Mouse (Mus musculus): ENCODE data around the gene Glis3. TPM values are rescaled to one million over a fixed set of nuclear protein-coding genes. Genes with fewer than 3 reads are reported as not detected.

Gene Glis3
- total RNA-seq, 4 experiments from 2014 or later: 25.6 to 29.4 (median 26.0) TPM

- no peak for DNase-seq (ENCODE audit: low spot score in 2 of 2)
Measured at GRCm38 (mm10) chr19:28592981-28593380, 86.9 kb downstream of the Glis3 start.

DNA sequence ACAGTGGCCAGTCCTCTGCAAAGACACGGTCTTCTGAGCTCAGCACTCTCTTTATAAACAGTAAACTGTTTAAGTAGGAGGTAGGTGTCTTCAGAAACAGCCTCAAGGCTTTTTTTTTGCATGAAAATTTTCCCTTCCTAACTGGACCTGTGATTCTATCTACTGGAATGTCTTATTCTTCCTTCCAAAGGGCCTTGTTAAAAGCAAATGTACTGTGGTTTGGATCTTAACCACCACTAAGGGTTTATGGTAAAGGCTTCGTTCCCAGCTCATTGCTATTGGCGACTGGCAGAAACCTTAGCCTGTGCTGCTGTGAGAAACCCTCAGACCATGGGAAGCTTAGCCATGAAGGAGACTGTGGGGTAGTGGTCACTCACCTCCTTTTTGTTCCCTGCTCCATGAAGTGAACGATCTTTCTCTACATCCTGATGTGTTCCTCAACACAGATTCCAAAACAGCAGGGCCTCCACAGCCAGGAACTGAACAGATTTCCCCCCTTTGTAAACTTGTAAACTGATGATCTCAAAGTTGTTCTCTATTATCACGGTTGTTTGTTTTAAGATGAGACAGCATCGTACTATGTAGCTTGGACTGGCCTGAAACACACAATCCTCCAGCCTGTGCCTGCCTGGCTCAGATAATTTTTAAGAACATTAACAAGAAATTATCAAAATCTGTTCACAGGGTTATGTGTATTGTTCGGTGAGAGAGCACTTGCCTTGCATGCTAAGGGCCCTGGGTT, 88.0 kb downstream of the Glis3 start:
- DNase-seq (ENCODE audit: low spot score in 2 of 2): no peak

- DNase-seq (ENCODE audit: low spot score in 2 of 2): peak; percentile 18 to 26
Measured at GRCm38 (mm10) chr19:28580499-28580898, 99.4 kb downstream of the Glis3 start.

DNA sequence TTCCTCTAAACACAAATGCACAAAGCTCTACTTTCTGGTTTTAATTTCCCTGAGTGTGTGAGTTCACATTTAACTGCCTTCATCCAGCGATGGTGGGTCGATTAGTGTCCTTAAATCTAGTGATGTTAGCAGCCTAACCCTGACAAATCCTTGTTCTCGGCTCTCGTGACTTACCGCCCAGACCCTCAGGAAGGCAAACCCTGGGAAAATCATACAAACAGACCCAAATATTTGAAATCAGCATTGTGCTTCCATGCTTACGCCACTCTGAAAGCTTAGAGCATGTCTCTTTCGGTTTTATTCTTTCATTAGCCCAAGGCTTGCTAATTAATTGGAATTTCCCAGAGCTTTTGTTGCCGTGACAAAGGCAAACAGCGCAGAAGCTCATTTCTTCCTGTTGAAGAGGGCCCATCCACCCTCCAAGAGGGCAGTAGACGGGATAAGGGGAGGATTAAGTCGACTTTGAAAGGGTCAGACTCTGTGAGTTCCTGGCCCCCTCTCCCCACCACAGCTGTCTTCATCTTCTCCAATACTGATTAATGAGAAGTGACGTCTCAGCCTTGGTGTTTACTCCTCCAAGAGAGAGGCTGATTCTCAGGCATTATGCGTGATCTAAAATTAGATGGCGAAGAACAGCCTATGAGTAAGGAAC, 100.0 kb downstream of the Glis3 start:
- DNase-seq (ENCODE audit: low spot score in 2 of 2): no peak

DNA sequence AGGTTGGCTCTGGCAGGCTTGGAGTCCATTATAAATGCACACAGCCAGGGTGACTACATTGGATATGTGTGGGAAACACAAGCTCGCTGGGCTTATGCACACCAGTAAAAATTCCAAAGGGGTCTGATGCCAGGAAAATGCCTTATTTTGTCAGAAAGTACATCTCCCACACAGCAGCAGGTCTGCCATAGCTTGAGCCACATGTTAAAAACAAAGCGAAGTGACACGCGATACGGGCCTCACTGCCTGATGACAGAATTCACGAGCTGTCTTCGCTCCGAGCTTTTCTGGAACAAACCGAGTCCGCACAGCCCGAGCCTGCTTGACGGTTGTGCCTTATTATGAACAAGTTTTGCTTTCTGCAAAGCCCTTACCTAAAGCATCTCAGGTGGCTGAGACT, 102.9 kb downstream of the Glis3 start:
- peak; percentile 44 to 48 for DNase-seq (ENCODE audit: low spot score in 2 of 2)

- DNase-seq (ENCODE audit: low spot score in 2 of 2): no peak
Measured at GRCm38 (mm10) chr19:28576619-28577018, 103.3 kb downstream of the Glis3 start.

- no peak for DNase-seq (ENCODE audit: low spot score in 2 of 2)
Measured at GRCm38 (mm10) chr19:28573641-28574040, 106.2 kb downstream of the Glis3 start.

GRCm38 (mm10) chr19:28569856-28570255, 110.0 kb downstream of the Glis3 start:
- DNase-seq (ENCODE audit: low spot score in 2 of 2): no peak

- DNase-seq (ENCODE audit: low spot score in 2 of 2): no peak
Measured at GRCm38 (mm10) chr19:28567100-28567499, 112.8 kb downstream of the Glis3 start.

- no peak for DNase-seq (ENCODE audit: low spot score in 2 of 2)
Measured at GRCm38 (mm10) chr19:28566554-28566953, 113.3 kb downstream of the Glis3 start.

DNA sequence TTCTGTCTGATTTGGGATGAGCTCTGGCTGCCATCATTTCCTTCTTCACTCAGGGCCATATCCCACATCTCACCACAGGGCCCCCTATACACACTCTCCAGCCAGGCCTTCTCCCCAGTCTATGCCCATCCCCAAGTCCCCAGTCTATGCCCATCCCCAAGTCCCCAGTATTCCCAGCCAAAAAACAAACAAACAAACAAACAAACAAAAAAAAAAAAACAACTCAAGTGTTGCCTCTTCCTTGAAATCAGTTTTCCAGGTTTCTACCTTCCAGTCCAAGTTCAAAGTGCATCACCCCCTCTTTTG, 118.2 kb downstream of the Glis3 start:
- DNase-seq (ENCODE audit: low spot score in 2 of 2): no peak

DNA sequence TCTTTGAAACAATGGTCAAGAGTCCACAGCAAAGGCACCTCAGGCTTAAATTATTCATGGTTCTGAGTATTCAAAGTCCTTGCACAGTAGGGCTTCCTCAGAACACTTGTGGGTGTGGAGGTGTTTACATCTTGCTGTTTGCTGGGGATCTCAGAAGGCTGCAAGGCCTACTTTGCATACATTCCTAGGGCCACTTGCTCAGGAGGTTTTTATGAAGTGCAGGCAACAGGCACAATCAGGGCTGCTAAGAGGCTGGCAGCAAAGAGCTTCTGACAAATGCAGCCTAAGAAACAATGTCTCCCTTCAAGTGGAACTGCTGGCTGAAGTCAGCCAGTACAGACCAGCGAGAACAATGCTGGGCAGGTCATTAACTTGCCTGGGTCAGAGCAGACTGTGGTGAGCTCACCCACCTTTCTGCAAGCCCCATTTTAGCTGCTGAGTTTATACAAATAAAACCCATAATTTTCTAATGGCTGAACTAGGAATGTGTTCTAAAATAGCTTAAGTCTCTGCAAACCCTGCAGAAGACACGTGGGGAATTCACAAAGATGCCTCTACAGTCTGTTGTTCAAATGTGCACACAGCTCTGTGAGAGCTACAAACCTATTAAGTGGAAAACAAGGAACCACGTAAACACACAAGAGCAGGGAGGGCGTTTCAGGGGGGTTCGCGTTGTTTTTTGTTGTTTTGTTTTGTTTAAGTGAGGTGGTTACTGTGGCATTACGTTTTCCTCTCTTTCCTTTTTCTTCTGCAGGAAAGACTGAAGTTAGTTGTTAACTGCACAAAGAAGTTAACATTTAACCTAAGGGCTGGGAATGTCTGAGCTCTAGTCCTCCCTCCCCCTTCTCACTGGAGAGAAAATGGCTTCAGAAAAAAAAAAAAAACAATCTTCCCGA, 118.8 kb downstream of the Glis3 start:
- DNase-seq (ENCODE audit: low spot score in 2 of 2): no peak

DNA sequence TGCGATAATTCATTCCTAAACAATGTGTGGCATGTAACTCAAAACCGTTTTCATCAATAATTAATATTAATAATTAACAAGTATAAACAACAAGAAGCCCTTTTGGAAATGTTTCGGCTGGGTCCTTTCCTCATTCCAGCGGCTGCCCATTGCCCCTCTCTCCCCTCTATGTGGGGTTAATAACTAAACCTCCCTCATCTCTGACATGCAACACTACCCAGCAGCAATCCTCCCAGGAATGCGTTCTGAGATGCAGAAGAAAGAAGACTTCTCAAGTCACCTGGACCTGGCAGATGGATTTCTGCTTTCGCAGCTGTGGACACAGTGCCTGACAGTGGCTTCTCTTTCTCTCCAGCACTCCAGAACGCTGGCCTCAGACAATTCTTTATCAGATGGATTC, 120.0 kb downstream of the Glis3 start:
- DNase-seq (ENCODE audit: low spot score in 2 of 2): no peak

- no peak for DNase-seq (ENCODE audit: low spot score in 2 of 2)
Measured at GRCm38 (mm10) chr19:28559400-28559799, 120.5 kb downstream of the Glis3 start.

DNA sequence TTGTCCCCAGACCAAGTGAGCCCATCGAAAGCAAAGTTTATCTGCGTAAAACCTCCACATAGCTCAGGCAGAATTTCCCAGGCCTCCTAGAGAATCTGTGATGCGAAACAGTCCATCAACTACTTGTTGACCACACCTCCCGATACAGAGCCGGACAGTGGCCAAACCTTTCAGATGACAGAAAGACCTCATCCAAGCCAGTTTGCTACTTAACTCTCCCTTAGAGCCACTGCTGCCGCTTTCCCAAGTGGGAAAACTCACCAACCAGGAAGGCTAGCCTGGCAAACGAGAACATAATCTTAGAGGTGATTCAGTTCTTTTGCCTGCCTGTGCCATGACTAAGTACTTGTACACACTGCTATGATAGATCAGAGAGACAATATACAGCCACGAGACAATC, 121.2 kb downstream of the Glis3 start:
- no peak for DNase-seq (ENCODE audit: low spot score in 2 of 2)

GRCm38 (mm10) chr19:28557559-28558328, 122.1 kb downstream of the Glis3 start:
- no peak for DNase-seq (ENCODE audit: low spot score in 2 of 2)

GRCm38 (mm10) chr19:28555181-28555929, 124.5 kb downstream of the Glis3 start:
- no peak for DNase-seq (ENCODE audit: low spot score in 2 of 2)

GRCm38 (mm10) chr19:28550611-28551010, 129.3 kb downstream of the Glis3 start:
- DNase-seq (ENCODE audit: low spot score in 2 of 2): no peak

- DNase-seq (ENCODE audit: low spot score in 2 of 2): no peak
Measured at GRCm38 (mm10) chr19:28546933-28547332, 132.9 kb downstream of the Glis3 start.

DNA sequence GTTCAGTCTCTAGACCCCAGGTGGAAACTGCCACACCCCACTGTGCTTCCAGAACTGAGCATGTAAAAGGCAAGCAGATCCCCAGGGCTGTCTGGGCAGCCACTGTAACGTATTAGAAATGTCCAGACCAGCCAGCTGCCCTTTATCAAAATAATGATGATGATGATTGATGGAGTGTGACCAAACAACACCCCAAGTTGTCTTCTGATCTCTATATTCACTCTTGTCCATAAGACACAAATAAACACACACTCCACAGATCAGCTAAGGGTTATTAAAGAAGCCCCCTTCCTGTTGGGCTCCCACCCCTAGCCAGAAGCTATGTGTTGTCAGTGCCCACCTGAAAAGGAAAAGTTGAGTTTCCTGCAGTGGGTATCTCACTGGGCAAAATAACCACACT, 134.4 kb downstream of the Glis3 start:
- DNase-seq (ENCODE audit: low spot score in 2 of 2): no peak

DNA sequence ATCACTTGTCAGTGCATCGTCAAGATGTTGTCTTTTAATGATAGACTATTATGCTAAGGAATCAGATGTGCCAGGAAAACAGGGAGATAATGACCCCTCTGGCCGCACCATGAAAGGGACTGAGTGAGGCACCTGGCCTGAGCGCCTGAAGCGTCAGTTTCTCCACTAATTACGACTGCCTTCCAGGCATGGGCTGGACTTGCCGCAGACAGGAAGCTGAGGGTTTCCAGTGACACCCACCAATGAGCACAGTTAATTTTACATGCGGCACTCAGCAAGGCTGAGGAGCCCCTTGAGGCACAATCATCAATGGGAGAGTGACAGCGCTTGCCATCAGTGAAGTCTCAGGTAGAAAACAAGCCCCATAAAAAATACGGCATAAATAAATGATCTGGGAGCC, 141.1 kb downstream of the Glis3 start:
- no peak for DNase-seq (ENCODE audit: low spot score in 2 of 2)
